Mouse (Mus musculus) left cerebral cortex, adult 18-20 months (tissue): ENCODE measurements at regions not wholly inside any gene's neighbourhood (a gene's known extent, or its start where the extent isn't known, plus 50 kb on each side); places are given as distances from the start of the nearest gene placed in this dataset.

Experiments
- DNase-seq, 2 experiments: peaks; one replicate each; pipeline ENCODE4 v3.0.0; 2021 to 2022; ENCODE audit warnings: low spot score in 2 of 2, mixed read lengths in 1 of 2

GRCm38 (mm10) chr6:93395296-93395695 is 452.0 kb upstream of the Adamts9 start:
- DNase-seq: peak in 1 of 2 experiments; percentile 16

DNA sequence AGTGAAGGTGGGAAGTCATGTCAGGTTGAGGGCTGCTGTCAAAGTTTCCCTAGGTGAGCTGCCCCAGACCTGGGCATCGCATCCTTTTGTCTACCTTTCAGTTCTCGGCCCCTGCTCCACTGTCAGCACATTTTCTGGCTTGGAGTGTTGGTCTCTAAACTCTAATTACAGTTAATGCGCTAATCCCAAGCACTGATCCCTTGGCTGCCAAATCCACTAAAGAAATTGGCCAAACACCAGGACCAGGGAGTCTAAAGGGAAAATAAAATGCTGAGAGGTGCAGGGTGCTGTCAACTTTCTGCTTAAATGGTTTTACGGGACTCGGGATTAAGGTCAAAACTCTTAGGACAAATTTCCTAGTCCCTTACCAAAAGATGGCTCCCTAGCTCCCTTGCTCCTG is 450.3 kb upstream of the Adamts9 start:
- no peak for DNase-seq

DNA sequence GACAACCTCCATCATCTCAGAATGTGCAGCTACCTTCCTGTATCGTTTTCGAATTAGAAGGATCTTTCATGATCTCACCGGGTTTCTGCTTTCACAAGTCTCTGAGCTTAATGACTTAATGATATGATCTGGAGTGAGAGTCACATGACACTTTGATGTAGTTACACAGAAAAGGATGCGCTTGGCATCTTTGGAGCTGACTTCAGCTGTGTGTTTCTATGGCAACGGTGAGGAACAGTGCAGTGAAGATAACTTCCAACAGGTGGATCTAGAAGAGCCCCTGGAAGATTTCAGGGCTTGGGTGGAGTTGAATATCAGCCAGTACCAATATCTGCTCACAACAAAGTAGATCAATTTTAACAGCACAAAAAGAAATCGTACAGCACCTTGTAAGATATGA is 449.1 kb upstream of the Adamts9 start:
- DNase-seq: no peak

GRCm38 (mm10) chr6:93391166-93391565 is 447.9 kb upstream of the Adamts9 start:
- DNase-seq: no peak

GRCm38 (mm10) chr6:93371341-93371740 is 428.0 kb upstream of the Adamts9 start:
- DNase-seq: no peak

GRCm38 (mm10) chr6:93363846-93364245 is 420.6 kb upstream of the Adamts9 start:
- no peak for DNase-seq

DNA sequence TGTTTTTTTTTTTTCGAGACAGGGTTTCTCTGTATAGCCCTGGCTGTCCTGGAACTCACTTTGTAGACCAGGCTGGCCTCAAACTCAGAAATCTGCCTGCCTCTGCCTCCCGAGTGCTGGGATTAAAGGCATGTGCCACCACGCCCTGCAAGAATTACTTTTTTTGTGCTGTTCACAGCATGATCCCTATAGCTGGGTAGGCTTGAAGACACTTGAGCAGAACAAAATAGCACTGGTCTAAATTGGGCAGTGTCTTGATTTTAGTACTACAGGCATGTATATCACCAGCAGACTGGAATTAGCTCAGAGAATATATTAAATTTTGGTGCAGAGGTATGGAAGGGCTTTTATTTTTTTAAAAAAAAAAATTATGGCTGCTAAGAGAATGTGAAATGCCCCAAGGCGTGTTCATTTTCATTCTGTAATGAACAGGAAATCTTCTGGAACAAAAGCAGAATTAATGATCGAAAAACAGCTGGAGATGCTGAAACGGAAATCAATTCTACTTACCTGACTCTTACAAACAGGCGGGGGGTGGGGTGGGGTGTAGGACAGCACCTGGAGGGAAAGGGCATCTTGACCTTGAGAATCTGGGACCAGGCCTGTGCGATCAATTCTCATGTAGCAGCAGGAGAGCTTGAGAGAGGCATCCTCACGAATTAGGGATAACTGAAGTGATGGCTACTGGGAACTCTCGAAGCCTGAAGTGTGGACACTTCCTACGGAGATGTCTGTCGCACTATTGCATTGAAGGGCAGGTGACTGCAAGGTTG is 410.2 kb upstream of the Adamts9 start:
- no peak for DNase-seq

- DNase-seq: no peak
Measured at GRCm38 (mm10) chr6:93349936-93350700, 406.8 kb upstream of the Adamts9 start.

DNA sequence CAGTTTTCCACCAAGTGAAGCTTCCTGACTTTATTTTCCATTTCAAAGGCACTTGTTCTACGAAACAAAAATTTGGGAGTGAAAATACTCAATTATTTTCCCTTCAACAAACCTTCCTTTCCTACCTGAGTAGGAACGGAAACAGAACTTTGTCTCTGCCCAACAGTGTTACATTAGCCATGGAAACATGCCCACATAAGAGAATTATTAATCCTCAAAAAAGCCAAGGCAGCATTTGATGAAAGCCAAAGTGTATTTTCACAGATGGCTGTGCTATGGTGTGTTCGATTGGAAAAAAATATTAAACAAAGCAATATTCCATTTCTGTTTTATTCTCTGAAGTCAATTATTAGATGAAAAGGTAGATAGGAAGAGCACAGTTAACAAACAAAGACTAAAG is 404.8 kb upstream of the Adamts9 start:
- DNase-seq: no peak

GRCm38 (mm10) chr6:93328683-93329082 is 385.4 kb upstream of the Adamts9 start:
- no peak for DNase-seq

GRCm38 (mm10) chr6:93327930-93328329 is 384.6 kb upstream of the Adamts9 start:
- DNase-seq: no peak

- no peak for DNase-seq
Measured at GRCm38 (mm10) chr6:93323881-93324280, 380.6 kb upstream of the Adamts9 start.

GRCm38 (mm10) chr6:93314625-93315024 is 371.3 kb upstream of the Adamts9 start:
- no peak for DNase-seq

DNA sequence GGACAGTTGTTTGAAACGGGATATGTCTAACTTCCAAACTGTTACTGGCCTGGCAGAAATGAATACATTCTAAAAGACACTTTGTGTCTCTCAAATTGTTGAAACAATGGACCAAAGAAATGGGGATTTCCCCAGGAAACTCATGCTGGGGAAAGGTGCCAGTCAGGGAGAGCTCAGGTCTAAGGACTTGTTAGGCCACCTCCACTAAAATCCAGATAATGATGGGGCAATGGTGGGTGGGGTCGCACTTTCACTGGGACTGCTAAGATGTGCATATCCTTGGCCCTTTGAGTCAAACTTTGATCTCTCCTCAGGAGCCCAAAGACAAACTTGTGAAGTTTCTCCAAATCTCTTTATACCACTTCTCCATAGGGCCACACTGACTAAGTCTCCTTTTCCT is 361.9 kb upstream of the Adamts9 start:
- DNase-seq: no peak

DNA sequence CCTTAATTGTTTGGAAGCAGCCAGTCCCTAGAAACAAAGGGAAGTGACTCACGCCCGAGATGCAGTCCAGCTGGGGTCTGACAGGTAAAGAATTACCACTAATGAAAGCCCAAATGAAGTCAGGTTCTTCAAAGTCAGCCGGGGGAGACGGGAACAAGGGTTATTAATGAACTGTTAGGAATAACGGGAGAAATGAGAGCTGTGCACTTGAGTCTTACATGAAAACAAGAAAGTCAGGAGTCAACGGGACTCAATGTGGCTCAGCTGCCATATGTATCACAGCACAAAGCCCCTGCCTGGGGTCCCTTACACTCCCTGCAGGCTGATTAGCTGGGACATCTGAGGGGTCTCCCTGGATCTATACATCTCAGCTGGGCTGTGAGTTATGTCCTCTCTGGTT is 354.7 kb upstream of the Adamts9 start:
- no peak for DNase-seq

DNA sequence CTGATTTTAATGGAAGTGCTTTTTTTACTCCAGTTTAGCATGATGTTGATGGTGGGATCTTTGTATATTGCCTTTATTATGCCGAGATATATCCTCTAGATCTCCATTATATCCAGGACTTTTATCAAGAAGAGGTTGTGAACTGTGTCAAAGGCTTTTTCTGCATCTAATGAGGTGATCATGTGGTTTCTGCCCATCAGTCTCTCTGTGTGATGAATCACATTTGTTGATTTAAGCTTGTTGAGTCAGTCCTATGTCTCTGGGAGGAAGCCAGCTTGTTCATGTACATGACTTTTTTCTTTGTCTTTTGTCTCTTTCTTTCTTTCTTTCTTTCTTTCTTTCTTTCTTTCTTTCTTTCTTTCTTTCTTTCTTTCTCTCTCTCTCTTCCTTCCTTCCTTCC is 348.4 kb upstream of the Adamts9 start:
- no peak for DNase-seq

- no peak for DNase-seq
Measured at GRCm38 (mm10) chr6:93288421-93288820, 345.1 kb upstream of the Adamts9 start.

GRCm38 (mm10) chr6:93285796-93286195 is 342.5 kb upstream of the Adamts9 start:
- DNase-seq: no peak

DNA sequence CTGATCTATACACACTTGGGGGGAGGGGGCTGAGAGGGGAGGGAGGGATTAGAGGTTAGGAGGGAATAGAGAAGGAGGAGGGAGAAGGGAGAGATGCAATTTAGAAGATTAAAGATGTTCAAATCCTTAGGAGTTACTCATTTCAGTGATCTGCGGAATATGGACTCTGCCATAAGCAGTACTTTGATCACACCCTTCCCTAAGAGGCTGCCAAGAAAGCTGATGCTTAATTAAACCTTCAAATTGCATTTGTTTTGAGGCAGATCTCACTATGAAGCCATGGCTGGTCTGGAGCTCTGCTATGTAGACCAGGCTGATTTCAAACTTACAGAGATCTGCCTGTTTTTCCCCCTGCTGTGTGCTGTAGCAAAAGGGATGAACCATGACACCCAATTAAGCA is 338.2 kb upstream of the Adamts9 start:
- DNase-seq: no peak

GRCm38 (mm10) chr6:93273917-93274513 is 330.7 kb upstream of the Adamts9 start:
- peak in 1 of 2 experiments; percentile 29 for DNase-seq

DNA sequence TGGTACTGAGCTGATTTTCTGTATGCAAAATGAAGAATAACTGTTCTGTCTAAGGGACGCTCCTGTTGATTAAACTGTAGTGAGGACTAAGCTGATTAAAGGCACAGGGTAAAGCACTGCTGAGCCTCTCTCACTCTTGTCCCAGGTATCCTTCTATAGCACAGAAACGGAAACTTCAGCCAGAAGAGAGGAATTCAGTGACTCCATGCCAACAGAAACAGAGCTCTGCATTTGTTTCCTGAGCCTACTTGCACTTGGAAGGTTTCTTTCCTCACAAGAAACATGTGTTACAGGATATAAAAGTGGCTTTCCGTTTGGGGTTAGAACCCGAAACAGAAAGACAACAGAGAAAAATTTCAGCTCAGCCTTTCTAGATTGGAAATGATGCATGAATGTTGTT is 328.9 kb upstream of the Adamts9 start:
- no peak for DNase-seq

DNA sequence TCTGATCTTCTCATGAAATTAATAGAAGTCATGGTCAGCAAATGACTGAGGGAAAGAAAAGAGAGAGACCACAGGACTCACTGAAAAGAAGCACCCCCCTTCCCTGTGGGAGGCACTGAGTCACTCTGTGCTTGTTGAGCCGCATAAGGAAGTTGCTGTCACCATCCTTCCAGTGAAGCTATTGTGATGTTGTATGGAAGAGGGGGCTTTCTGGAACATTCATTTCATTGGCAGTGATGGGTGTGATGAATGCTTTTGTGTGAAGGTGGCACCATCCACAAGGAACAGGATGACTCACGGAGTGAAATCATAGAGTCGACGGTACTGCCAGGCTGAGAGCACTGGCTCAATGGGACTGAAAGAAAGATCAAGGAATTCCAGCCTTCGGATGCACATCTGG is 323.5 kb upstream of the Adamts9 start:
- DNase-seq: no peak
